Mouse (Mus musculus): Measurements from ENCODE around the gene Prss35.

GRCm38 (mm10) chr9:86720227-86720626, 23.2 kb upstream of the Prss35 start:
- TF ChIP-seq CTCF (IDR thresholded peaks at IDR 0.05; ENCODE audit: extremely low read depth, insufficient read depth, insufficient read length, insufficient replicate concordance) (no peak), POLR2A (IDR thresholded peaks at IDR 0.05; ENCODE audit: low read depth, low read length) (no peak)

All from spleen, adult 2 months (tissue).